Mouse (Mus musculus) erythroblast, embryonic 14.5 days (primary cell): ENCODE data around the gene Slc8a1.

Experiments used
- GATA1 ChIP-seq: IDR thresholded peaks from 2 replicates; pipeline ENCODE4 v1.6.1; 2012; ENCODE audit warnings: low read length, inconsistent platforms, mixed read lengths
- TAL1 ChIP-seq: IDR thresholded peaks from 3 replicates; pipeline ENCODE4 v1.6.1; 2012; ENCODE audit warnings: low read length, inconsistent platforms, mixed read lengths

DNA sequence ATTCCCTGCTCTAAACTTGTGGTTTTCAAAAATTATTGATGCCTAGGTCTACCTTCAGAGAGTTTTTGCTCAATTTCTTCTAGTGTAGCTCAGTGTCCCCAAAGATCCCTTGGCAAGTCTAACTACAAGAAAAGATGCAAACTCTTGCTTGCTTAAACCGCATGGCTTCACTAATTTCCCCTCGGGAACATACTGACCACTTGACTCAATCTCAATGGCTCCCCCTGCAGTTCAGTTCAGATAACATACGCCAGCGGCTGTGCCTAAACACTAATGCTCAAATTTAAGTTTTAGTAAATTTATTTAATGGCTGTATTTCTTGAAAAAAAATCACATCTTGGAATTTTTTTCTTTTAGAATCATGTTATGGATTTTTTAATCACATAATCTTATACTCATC lies 49.2 kb upstream of the Slc8a1 start:
- TF ChIP-seq TAL1 (no peak), GATA1 (no peak)
